Mouse (Mus musculus) embryonic facial prominence, embryonic 11.5 days (tissue): Measurements from ENCODE around the gene Hprt. TPM values are rescaled to one million over a fixed set of nuclear protein-coding genes. Genes with fewer than 3 reads are reported as not detected.
A peak's percentile ranks its signal among the peaks of the same experiment; 100 is the strongest.
"Not testable (repeated sequence)": the region's sequence is repeated elsewhere in the genome, so short reads cannot be mapped to it uniquely, and the experiment has no call there.

ENCODE experiments used
- ATAC-seq: fragments of 200-750 bp; cut with Nextera tagmentation; replicated peaks from 2 replicates; pipeline ENCODE4 v1.8.0; 2017; ENCODE audit warnings: low read depth; ENCODE audit not compliant: insufficient number of reproducible peaks, low FRiP score, low TSS enrichment
- DNase-seq: peaks from one replicate; pipeline ENCODE4 v3.0.0-alpha.2; 2015; ENCODE audit warnings: low spot score
- H3K27ac ChIP-seq: fragments of 300-500 bp; sonication (generic); replicated peaks from 2 replicates; pipeline ENCODE4 v1.5.1; 2014; ENCODE audit warnings: mild to moderate bottlenecking, low read depth, low read length, control low read depth
- H3K27me3 ChIP-seq: fragments of 300-500 bp; sonication (generic); 2 replicates; pipeline ENCODE4 v1.6.1; 2014; ENCODE audit warnings: mild to moderate bottlenecking, low read length, moderate library complexity, mixed read lengths; ENCODE audit not compliant: control insufficient read depth, insufficient read depth
- H3K36me3 ChIP-seq: fragments of 300-500 bp; sonication (generic); replicated peaks from 2 replicates; pipeline ENCODE4 v1.6.1; 2014; ENCODE audit warnings: low read depth, mild to moderate bottlenecking, low read length, moderate library complexity, mixed read lengths; ENCODE audit not compliant: control insufficient read depth, insufficient read depth
- H3K4me1 ChIP-seq: fragments of 300-500 bp; sonication (generic); 2 replicates; pipeline ENCODE4 v1.6.1; 2014; ENCODE audit warnings: low read length, mixed read lengths; ENCODE audit not compliant: control insufficient read depth, insufficient read depth
- H3K4me2 ChIP-seq: fragments of 300-500 bp; sonication (generic); 2 replicates; pipeline ENCODE4 v1.6.1; 2014; ENCODE audit warnings: low read depth, mild to moderate bottlenecking, control low read depth, low read length, moderate library complexity
- H3K4me3 ChIP-seq: fragments of 300-500 bp; sonication (generic); 2 replicates; pipeline ENCODE4 v1.5.1; 2014; ENCODE audit warnings: low read depth, low read length, control low read depth
- H3K9ac ChIP-seq: fragments of 300-500 bp; sonication (generic); replicated peaks from 2 replicates; pipeline ENCODE4 v1.6.1; 2014; ENCODE audit warnings: mild to moderate bottlenecking, control low read depth, low read length
- H3K9me3 ChIP-seq: fragments of 300-500 bp; sonication (generic); replicated peaks from 2 replicates; pipeline ENCODE4 v1.6.1; 2016; ENCODE audit warnings: mild to moderate bottlenecking, low read length, inconsistent platforms, mixed read lengths; ENCODE audit not compliant: control insufficient read depth
- WGBS: fragments of 180-500 bp; shearing (Covaris S2); extraction: QIAGEN DNeasy Blood & Tissue Kit; methylation state at CpG from one replicate; pipeline ENCODE4 v1.1.7; 2014; 5-methylcytosine and 5-hydroxymethylcytosine counted together
- polyA plus RNA-seq: library from polyadenylated mRNA; unstranded; fragments of >200 nt; fragmentation: Nextera tagmentation; extraction: Ambion mirVana; gene quantifications from 2 replicates; pipeline ENCODE4 v1.2.1, GENCODE M21; 2014

Gene Hprt
- polyA plus RNA-seq, 1 experiment from 2014 or later, result 84.5 TPM

DNA sequence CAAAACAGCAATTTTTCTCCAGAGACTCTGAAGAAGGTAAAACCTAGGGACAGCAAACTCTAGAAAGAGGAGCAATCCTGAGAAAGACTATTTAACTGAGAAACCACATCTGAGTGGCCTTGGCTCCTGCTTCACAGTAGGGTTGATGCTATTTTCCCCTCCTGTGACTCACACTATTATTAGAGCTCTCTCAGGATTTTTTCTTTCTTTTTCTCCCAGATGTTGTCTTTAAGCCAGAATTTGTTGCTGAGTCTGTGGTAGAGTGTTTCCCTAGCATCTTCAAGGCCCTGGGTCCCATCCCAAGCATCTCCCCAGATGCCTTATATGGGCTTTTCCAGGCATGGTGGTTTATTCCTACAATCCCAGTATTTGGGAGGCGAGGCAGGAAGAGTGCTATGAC lies 15.8 kb upstream of the Hprt start:
- DNase-seq (no peak), ATAC-seq (no peak)
- Histone ChIP-seq H3K36me3 (no peaks in the 10 kb centered on the region), H3K27ac (no peak overlapping the region), H3K9me3 (no peaks in the 10 kb centered on the region), H3K4me1 (no peaks in the 10 kb centered on the region), H3K27me3 (no peaks in the 10 kb centered on the region), H3K9ac (no peak overlapping the region), H3K4me3 (no peak overlapping the region), H3K4me2 (no peak overlapping the region)
- 75% methylated on average over 1 of the region's 1 CpGs for WGBS

DNA sequence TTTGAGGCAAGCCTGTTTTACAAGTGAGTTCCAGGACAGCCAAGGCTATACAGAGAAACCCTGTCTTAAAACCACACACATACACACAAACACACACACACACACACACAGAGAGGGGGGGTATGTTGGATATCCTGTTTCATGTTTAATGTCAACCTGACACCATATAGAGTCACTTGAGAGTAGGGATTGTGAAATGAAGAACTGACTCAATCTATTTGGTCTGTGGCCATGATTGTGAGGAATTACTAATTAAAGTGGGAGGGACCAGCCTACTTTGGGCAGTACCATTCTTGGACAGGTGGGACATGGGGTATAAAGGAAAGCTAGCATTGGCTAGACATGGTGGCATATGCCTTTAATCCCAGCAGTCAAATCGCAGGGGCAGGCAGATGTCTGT lies 15.3 kb upstream of the Hprt start:
- Histone ChIP-seq H3K27me3 (no peaks in the 10 kb centered on the region), H3K9ac (no peak overlapping the region), H3K9me3 (no peaks in the 10 kb centered on the region), H3K4me1 (no peaks in the 10 kb centered on the region), H3K36me3 (no peaks in the 10 kb centered on the region), H3K27ac (no peak overlapping the region), H3K4me3 (no peak overlapping the region), H3K4me2 (no peak overlapping the region)
- ATAC-seq, result no peak
- 100% methylated on average over 1 of the region's 1 CpGs for WGBS
- no peak for DNase-seq

DNA sequence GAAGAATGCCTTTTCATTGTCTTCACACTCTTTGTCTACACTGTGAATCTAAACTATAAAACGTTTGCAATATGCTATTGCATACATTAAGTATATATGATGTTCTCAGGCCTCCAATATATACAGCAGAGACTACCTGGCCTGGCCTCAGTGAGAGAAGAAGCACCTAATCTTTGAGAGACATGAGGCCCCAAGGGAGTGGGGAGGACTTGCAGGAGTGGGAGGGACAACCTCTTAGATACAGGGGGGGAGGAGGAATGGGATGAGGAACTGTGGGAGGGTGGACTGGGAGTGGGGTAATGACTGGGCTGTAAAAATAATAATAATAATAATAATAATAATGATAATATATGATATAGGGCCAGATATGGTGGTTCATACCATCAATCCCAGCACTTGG lies 9.4 kb upstream of the Hprt start:
- no peak overlapping the region for H3K9ac ChIP-seq
- H3K4me2 ChIP-seq, result no peak overlapping the region
- no peaks in the 10 kb centered on the region for H3K9me3 ChIP-seq
- no peaks in the 10 kb centered on the region for H3K4me1 ChIP-seq
- no peak overlapping the region for H3K27ac ChIP-seq
- no peaks in the 10 kb centered on the region for H3K27me3 ChIP-seq
- DNase-seq (no peak), ATAC-seq (no peak)
- no peak overlapping the region for H3K4me3 ChIP-seq
- 67% methylated on average over 1 of the region's 1 CpGs for WGBS
- H3K36me3 ChIP-seq, result no peaks in the 10 kb centered on the region

DNA sequence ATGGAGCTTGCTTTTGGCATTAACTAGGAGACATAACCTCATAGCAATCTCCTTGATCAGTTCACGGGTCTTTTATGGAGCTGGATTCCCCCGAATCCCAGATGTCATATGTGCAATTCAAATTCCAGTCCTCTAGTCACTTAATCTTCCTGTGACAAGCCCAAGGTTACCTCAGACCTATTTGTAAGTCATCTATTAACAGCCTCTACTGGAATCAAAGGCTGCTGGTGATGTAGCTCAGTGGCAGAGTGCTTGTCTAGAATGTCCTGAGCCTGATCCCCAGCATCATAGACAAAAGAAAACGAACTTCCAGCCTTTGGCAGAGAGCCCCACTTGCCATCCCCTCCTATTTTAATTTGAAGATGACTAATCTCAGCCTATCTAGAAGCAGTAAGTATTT lies 6.6 kb upstream of the Hprt start:
- H3K4me3 ChIP-seq, result no peak overlapping the region
- ATAC-seq, result no peak

DNA sequence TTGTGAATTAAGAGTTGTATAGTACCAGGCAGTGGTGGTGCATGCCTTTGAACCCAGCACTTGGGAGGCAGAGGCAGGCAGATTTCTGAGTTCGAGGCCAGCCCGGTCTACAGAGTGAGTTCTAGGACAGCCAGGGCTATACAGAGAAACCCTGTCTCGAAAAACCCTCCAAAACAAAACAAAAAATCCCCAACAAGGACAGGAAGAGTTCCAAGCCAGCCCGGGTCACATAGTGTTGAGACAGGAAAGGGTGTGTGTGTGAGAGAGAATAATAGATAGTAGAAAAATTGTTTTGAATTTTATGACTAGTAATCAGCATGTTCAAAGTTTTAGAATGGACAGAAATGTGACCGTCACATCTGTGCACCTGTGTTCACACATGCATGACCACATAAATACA lies 6.8 kb downstream of the Hprt start:
- 79% methylated on average over 5 of the region's 5 CpGs for WGBS
- H3K36me3 ChIP-seq, H3K4me1 ChIP-seq, H3K9ac ChIP-seq, H3K27ac ChIP-seq, DNase-seq, H3K4me3 ChIP-seq, H3K27me3 ChIP-seq, ATAC-seq, H3K4me2 ChIP-seq, H3K9me3 ChIP-seq: not testable (repeated sequence)

More for the DNA sequence above, 6.6 kb upstream of the Hprt start:
- H3K27ac ChIP-seq, result no peak overlapping the region
- no peak overlapping the region for H3K4me2 ChIP-seq
- DNase-seq, result no peak
- no peaks in the 10 kb centered on the region for H3K4me1 ChIP-seq
- WGBS, result 67% methylated on average over 3 of the region's 3 CpGs
- H3K9me3 ChIP-seq, result no peaks in the 10 kb centered on the region
- no peaks in the 10 kb centered on the region for H3K36me3 ChIP-seq
- no peaks in the 10 kb centered on the region for H3K27me3 ChIP-seq
- H3K9ac ChIP-seq, result no peak overlapping the region

DNA sequence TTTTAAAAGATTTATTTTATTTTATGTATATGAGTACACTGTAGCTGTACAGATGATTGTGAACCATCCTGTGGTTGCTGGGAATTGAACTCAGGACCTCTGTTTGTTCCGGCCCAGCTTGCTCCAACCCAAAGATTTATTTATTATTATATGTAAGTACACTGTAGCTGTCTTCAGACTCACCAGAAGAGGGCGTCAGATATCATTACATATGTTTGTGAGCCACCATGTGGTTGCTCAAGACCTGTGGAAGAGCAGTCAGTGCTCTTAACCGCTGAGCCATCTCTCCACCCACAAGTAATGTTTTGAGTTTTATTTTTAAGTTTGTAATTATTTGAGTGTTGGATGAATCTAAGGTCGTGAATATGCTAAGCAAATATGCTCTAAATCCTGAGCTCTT lies 16.9 kb downstream of the Hprt start:
- not testable (repeated sequence) for H3K27ac ChIP-seq, H3K9me3 ChIP-seq, H3K9ac ChIP-seq, H3K4me3 ChIP-seq, H3K4me1 ChIP-seq, DNase-seq, H3K36me3 ChIP-seq, H3K27me3 ChIP-seq, H3K4me2 ChIP-seq, ATAC-seq
- WGBS, result 67% methylated on average over 4 of the region's 4 CpGs

DNA sequence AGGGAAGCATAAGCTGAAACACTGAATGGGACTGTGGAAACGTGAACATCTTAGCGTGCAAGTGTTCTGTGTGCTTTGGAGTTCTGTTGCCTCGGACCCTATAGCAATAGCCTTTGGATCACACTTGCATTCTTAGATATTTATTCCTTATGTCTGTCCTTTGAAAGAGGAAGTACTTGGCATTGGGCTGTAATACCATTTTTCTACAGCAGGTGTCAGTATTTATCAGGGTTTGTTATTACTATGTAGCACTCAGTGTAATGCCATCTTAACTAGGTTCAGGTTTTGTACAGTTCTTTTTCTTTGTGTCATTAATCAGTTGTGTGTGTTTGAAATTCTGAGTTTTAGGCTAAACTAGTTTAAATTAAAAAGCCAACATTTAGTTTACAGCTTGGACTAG lies 18.1 kb downstream of the Hprt start:
- Histone ChIP-seq H3K4me1 (no peaks in the 10 kb centered on the region), H3K9ac (no peak overlapping the region), H3K4me2 (no peak overlapping the region), H3K4me3 (no peak overlapping the region), H3K9me3 (no peaks in the 10 kb centered on the region), H3K36me3 (no peaks in the 10 kb centered on the region), H3K27ac (no peak overlapping the region), H3K27me3 (no peaks in the 10 kb centered on the region)
- ATAC-seq (no peak), DNase-seq (peak; percentile 86)
- WGBS, result 54% methylated on average over 3 of the region's 3 CpGs

DNA sequence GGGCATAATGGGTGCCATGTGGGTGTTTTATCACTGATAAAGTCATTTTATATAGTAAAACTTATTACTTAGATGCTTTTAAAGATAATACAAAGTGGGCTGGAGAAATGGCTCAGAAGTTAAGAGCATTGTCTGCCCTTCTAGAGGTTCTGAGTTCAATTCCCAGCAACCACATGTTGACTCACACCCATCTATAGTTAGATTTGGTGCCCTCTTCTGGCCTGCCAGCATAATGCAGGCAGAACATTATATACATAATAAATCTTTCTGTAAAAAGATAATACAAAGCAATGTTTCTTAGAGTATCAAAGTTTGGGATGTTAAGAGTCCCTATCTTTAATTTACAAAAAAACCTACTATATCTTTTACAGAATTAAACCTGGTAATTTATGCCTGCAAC lies 27.6 kb downstream of the Hprt start:
- DNase-seq, result peak; percentile 21
- Histone ChIP-seq H3K9ac (no peak overlapping the region), H3K36me3 (no peaks in the 10 kb centered on the region)

DNA sequence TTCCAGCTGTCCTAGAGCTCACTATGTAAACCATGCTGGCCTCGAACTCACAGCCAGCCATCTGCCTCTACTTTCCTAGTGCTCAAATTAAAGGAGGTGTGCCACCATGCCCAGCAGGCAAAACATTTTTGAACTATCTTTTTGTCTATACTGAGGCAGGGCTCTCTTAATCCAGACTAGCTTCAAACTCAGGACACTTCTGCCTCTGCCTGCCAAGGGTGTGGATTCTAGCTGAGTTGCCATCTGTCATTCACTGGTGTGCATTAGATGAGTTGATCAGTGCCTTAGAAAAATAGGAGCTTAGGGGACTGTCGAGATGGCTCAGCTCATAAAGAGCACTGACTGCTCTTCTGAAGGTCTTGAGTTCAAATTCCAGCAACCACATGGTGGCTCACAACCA lies 35.1 kb downstream of the Hprt start:
- no peaks in the 10 kb centered on the region for H3K4me1 ChIP-seq
- H3K9ac ChIP-seq, result no peak overlapping the region
- no peak overlapping the region for H3K4me2 ChIP-seq
- no peaks in the 10 kb centered on the region for H3K27me3 ChIP-seq
- DNase-seq, result no peak
- no peak overlapping the region for H3K4me3 ChIP-seq
- H3K9me3 ChIP-seq, result no peaks in the 10 kb centered on the region
- 85% methylated on average over 2 of the region's 2 CpGs for WGBS
- no peaks in the 10 kb centered on the region for H3K36me3 ChIP-seq
- ATAC-seq, result no peak
- H3K27ac ChIP-seq, result no peak overlapping the region

More for the DNA sequence above, 27.6 kb downstream of the Hprt start:
- Histone ChIP-seq H3K27me3 (no peaks in the 10 kb centered on the region), H3K4me3 (no peak overlapping the region), H3K4me2 (no peak overlapping the region), H3K4me1 (no peaks in the 10 kb centered on the region), H3K27ac (no peak overlapping the region), H3K9me3 (no peaks in the 10 kb centered on the region)
- ATAC-seq, result no peak
